Comparison of ENCODE assay signal across 1 mouse cellular context in the genomic region with DNA sequence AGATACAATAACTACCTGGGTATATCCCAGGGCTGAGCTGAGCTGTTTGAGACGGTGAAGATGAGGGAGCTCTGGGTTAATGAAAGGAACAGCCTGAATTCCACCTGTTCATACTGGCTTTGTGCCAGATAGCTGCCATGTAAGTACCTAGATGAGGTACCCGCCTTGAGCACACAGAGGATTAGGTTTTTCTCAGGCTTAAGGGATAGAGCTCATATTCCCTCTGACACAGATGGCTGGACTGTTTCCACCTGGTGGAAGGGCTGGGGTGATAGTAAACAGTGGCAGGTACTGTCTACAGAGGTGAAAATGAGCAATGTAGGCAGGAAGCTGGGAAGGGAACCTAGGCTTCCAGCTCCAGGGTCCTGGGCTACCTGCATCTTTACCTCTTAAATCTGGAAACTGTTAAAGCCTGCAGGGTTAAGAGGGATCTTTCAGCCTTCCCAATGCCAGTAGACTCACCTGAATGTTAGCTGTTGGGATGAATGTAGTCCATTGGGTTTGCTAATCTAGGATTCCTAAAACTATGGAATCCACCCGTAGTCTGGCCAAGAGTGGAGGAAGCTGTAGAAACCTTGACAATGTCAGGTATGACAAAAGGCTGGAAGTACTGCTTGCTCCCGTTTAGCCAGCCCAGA.
TF ChIP-seq lines count a peak whose summit lies in the region.

No protein-coding gene starts in this region.

TF ChIP-seq in CH12.LX, 34 proteins besides CTCF, POLR2A, EP300 and RAD21:
- TF ChIP-seq SIN3A (IDR thresholded peaks at IDR 0.05; ENCODE audit: low read length) (peak; percentile 32; the same call in 1 of the 2 replicates), SMC3 (IDR thresholded peaks at IDR 0.05; ENCODE audit: low read depth, low read length) (no peak), ZMIZ1 (IDR thresholded peaks at IDR 0.05; ENCODE audit: low read depth, low read length) (peak; percentile 82; the same call in 1 of the 2 replicates), MXI1 (IDR thresholded peaks at IDR 0.05; ENCODE audit: low read depth, low read length) (peak; percentile 30; the same call in 1 of the 2 replicates), CHD2 (IDR thresholded peaks at IDR 0.05; ENCODE audit: low read length) (peak; percentile 51; the same call in 1 of the 2 replicates), TBP (conservative IDR thresholded peaks at IDR 0.05; ENCODE audit: low read depth, low read length) (no peak)
